Mouse (Mus musculus) thymus, postnatal 14 days (tissue): ENCODE data around the gene Serac1.

Source experiments
- DNase-seq: peaks from one replicate; pipeline ENCODE4 v3.0.0; 2021

Gene Serac1

DNA sequence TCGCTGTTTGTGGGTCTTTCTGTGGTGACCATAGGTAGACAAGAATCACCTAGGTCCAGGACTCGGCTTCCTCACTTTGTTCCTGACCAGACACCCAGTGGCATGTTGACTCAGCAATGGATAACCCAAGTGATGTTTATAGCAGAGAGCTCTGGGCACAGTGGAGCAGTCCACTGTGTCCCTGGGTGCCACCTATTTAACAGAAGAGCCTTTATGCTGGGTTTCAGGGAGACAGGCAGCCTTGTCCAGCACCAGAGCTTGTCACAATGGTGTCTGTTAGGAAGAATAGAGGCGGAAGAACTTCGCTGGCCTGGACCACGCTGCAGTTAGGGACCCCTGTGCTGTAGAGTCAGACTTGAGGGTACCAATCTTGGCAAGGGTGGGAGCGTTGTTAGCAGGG lies 77.0 kb downstream of the Serac1 start:
- no peak for DNase-seq

DNA sequence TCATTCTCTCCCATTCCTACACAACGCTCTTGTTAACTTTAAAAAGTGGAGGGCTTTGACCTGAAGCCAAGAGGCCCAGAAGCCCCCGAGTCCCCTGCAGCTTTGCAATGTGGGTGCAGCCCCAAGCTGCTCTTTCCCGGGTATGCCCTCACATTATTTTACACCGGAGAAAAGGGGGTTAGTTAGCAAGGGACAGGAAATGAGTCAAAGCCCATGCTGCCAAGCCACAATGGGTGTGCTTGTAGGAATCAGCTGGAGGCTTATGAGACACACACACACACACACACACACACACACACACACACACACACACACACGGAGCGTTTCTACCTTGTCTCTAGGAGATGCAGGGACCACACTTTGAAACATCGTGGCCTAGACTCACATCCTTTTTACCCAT lies 77.7 kb downstream of the Serac1 start:
- DNase-seq: no peak

- no peak for DNase-seq
Observed at GRCm38 (mm10) chr17:6001389-6001788, 78.2 kb downstream of the Serac1 start.

DNA sequence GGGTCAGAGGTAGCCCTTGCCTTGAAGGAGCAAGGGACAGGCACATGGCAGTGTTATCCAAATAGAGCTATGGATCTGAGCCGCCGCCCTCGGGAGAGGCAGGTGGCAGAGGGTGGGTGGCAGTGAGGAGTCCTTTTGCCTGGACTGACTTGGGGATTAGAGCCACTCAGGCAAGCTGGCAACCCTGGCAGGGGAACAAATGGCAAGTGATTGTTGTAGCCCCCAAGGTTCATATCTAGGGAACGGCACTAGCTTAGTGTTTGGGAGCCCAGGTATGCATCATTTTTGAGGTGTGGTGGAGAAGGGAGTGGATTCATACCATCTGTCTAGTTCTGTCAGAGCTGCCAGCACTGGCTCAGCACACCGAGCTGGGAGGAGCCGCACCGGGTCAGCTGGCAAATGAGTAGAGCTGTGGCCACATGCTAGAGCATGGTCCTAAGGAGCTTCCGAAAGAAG lies 78.6 kb downstream of the Serac1 start:
- DNase-seq: no peak

DNA sequence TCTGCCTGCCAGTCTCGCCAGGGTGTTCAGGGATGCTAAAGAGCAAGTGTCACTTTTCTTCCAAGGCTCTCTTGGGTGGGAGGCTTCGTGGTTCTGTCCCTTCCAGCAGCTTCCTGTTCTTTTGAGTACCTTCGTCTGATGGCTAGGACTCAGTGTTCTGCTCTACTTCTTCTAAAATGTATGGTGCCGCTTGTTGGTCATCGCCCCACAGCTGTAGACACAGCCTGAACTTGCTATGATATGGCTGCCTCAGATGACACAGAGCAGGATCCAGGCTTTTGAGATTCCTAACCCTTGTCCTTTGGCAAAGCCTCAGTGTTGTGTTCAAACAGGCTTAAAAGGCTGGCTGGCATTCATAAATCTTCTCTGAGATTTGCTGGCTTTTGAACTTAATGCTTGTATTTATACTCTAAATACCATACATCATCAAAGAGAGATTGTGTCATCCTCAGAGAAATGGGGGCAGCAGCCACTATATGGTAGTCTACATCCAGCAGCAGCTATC lies 80.5 kb downstream of the Serac1 start:
- DNase-seq: no peak

DNA sequence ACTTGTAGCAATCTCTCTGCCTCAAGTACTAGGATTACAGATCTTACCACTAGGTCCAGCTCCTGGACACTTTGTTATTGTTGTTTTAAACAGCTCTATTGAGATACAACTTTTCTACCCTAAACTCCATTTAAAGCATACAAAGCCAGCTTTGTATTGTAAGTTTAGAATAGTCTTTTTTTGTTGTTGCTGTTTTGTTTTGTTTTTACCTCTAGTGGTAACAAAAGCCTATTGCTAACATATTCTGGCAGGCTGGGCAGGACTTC lies 81.4 kb downstream of the Serac1 start:
- DNase-seq: no peak

DNA sequence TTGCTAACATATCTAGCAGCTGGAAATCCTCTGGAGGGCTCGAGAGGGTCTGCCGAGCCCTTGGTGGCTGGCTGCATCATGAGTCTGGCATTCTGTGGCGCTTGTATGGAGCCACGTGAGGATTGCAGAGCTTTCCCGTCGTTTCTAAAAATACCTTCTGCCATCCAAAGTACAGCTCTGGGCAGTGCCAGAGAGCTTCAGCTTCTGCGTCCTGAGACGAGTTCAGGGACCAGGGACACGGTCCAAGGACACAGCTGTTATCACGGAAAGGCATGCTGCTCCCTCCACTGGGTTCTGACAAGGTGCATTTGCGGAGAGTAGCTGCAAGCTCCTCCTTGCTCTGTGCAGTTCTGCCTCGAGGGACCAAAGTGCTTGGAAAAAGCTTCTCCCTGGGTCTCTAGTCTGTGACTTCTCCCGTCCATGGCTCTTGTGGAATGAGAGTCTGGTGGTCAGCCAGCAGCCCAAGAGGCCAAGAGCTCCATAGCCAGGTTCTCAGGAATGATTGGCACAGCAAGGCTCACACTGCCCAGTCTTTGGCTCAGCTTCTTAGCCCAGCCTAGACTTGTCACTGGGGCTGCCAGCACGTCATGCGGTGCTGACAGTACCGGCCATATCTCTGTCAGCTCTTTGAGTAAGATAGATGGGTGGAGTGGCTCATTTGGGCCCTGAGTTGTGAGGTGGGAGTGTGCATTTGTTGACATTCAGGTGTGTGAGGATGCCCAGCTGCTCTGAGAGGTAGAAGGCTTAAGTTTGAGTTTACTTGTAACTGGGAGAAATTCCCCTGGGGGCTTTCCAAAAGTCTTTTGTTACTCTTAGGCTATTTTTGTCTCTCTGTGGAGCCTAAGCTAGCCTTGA lies 81.9 kb downstream of the Serac1 start:
- DNase-seq: no peak

DNA sequence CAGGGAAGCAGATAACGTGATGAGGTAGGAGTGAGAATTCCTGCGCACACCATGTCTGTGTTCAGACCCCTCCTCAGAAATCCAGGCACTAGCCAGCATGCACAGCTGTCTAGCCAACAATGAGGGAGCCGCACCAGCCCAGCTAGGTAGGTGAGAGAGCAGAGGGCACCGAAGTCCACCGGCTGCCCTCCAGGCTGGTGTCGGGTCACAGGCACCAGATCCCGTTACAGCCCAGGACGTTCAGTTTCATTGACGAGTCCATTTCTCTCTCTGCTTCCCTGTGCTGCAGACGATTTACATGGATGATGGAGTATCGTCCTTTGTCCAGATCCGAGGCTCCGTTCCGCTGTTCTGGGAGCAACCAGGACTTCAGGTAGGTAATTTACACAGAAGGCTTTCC lies 83.0 kb downstream of the Serac1 start:
- no peak for DNase-seq

DNA sequence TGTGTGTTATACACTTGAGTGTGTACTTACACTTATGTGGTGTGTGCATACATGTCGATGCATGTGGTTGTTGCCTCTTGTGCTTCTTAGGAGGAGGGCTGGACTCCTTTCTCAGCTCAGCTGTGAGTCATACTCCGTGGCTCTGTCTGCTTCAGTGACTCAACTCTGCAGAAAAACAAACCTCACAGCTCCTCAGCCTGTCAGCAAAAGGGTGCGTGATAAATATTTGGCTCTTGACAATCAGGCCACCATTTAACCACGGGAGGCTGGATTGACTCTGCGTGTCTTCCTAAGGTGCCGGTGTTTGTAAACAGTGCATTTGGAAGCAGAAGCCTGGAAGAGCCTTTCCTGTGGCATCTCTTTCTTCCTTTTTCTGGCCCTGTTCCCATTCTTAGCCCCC lies 84.9 kb downstream of the Serac1 start:
- no peak for DNase-seq

GRCm38 (mm10) chr17:5993581-5994260 lies 85.8 kb downstream of the Serac1 start:
- no peak for DNase-seq

DNA sequence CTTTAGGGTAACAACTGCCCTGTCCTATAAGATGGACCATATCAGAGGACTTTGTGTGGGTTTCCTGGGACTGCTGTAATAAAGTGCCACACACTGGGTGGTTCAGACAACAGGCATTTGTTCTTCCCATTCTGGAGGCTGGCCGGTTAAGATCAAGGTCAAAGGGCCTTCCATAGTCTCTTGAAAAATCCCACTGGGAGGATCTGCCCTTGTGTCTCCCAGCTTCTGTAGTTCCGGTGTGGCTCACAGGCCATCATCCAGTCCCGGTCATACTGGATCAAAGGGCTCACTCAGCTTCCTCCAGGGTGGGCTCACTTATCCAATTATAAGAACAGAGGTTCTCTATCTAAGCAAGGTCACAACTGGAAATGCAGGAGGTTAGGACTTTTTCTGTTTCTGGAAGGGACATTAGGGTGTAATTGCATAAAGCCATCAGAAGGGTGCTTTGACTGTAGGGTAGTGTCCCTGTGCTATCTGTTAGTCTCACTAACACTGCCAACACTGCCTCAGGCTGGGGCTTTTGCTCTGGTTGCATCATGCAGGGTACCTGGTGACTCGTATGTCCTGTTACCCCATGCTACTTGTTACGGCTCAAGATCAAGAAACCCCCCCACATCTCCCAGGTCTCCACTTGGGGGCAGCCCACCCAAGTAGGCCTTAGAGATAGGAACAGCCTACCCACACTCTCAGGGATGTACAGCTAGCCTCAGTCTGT lies 86.5 kb downstream of the Serac1 start:
- no peak for DNase-seq
